ENCODE assay signal across 16 mouse cellular contexts in the genomic region with DNA sequence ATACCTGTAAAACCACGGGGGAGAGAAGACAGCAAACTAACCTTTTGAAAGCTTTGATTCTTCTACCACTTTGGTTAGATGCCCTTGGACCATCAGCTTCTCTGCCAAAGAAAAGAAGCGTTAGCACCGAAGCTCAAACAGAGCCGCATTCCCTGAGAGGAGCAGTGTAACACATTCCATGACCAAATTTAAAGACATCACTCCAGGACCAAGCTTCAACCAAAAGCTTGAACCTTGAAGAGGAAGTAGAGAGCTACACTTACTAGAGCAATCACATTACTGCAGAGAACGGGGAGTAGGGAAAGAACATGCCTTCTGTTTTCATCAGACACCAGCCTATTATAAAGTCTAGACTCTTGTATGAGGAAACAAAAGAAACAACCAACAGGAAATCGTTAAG.
DNase-seq lines count a peak whose midpoint lies in the region; ATAC-seq and TF ChIP-seq lines count a peak whose summit lies in the region.
"Had no signal": no experiment of that assay in that cellular context is flagged by ENCODE, and none has a peak within 500 bp of the region (broad histone marks: within the 10 kb centered on the region; RNA-seq: fewer than 3 reads in every experiment).

No protein-coding gene starts in this region.

- peak overlapping the region; percentile 11; the same call in 1 of the 2 replicates for H3K9ac ChIP-seq in heart, adult 2 months (ENCODE audit: low read depth, low read length)
- H3K9ac ChIP-seq in liver, postnatal 0 days (replicated peaks), result no peak overlapping the region
- no peak overlapping the region for H3K9ac ChIP-seq in intestine, embryonic 16.5 days (ENCODE audit: low read depth, low read length)
- H3K9ac ChIP-seq in neural tube, embryonic 15.5 days (replicated peaks), result no peak overlapping the region
- H3K9ac ChIP-seq: limb, embryonic 15.5 days; neural tube, embryonic 12.5 days had no signal

- peak overlapping the region; percentile 52 for H3K4me3 ChIP-seq in heart, adult 2 months
- H3K4me3 ChIP-seq in liver, postnatal 0 days (ENCODE audit: low read depth, low read length), result no peak overlapping the region
- no peak overlapping the region for H3K4me3 ChIP-seq in brown adipose tissue, adult 24 weeks (ENCODE audit: insufficient read depth, low read depth, low read length)
- H3K4me3 ChIP-seq in intestine, embryonic 16.5 days (ENCODE audit: low read length), result 0 out of 2 replicates have a peak overlapping the region, but pooled peaks have one; percentile 11
- no peak overlapping the region for H3K4me3 ChIP-seq in neural tube, embryonic 15.5 days (replicated peaks)
- H3K4me3 ChIP-seq: limb, embryonic 15.5 days; neural tube, embryonic 12.5 days had no signal

- peak; percentile 41; the same call in 1 of the 2 replicates for TF ChIP-seq POLR2A in heart, adult 2 months (IDR thresholded peaks at IDR 0.05; ENCODE audit: insufficient read depth, low read depth, low read length)

- no peaks in the 10 kb centered on the region for H3K9me3 ChIP-seq in liver, postnatal 0 days (ENCODE audit: low read length)
- H3K9me3 ChIP-seq in intestine, embryonic 16.5 days (ENCODE audit: control insufficient read depth, low read length), result no peaks in the 10 kb centered on the region
- no peaks in the 10 kb centered on the region for H3K9me3 ChIP-seq in neural tube, embryonic 15.5 days (replicated peaks)
- H3K9me3 ChIP-seq: limb, embryonic 15.5 days; neural tube, embryonic 12.5 days had no signal

- WGBS in heart, adult 2 months, result 34% methylated on average over 6 of the region's 6 CpGs
- 67% methylated on average over 6 of the region's 6 CpGs for WGBS in liver, postnatal 0 days (ENCODE audit: insufficient replicate concordance)
- 69% methylated on average over 6 of the region's 6 CpGs for WGBS in intestine, embryonic 16.5 days
- WGBS in neural tube, embryonic 15.5 days, result 76% methylated on average over 6 of the region's 6 CpGs

- no peaks in the 10 kb centered on the region for H3K27me3 ChIP-seq in heart, adult 2 months (ENCODE audit: control insufficient read depth, insufficient read depth, low read length)
- H3K27me3 ChIP-seq in liver, postnatal 0 days (ENCODE audit: insufficient read depth, low read length), result no peaks in the 10 kb centered on the region
- no peaks in the 10 kb centered on the region for H3K27me3 ChIP-seq in intestine, embryonic 16.5 days (replicated peaks; ENCODE audit: control insufficient read depth, insufficient read depth, low read length)
- H3K27me3 ChIP-seq in neural tube, embryonic 15.5 days (replicated peaks), result no peaks in the 10 kb centered on the region
- H3K27me3 ChIP-seq: limb, embryonic 15.5 days; neural tube, embryonic 12.5 days had no signal

- TF ChIP-seq EP300 in heart, adult 2 months (IDR thresholded peaks at IDR 0.05; ENCODE audit: insufficient read depth, low read depth, low read length), result no peak
- TF ChIP-seq EP300 in liver, postnatal 0 days (IDR thresholded peaks at IDR 0.05; ENCODE audit: low read depth), result no peak

- no peak for ATAC-seq in liver, postnatal 0 days
- 0 out of 2 replicates have a peak, but pooled peaks have one; percentile 36 for ATAC-seq in intestine, embryonic 16.5 days
- ATAC-seq in neural tube, embryonic 15.5 days (ENCODE audit: low FRiP score), result no peak

- TF ChIP-seq CTCF in heart, adult 2 months (IDR thresholded peaks at IDR 0.05), result no peak
- TF ChIP-seq CTCF in liver, postnatal 0 days (IDR thresholded peaks at IDR 0.05; ENCODE audit: low read depth), result no peak

- no peak for DNase-seq in heart, adult 2 months
- DNase-seq in heart, postnatal 25 days (ENCODE audit: low spot score), result no peak
- no peak for DNase-seq in liver, postnatal 0 days
- no peak for DNase-seq in liver
- no peak for DNase-seq in left cerebral cortex, adult 9 months (ENCODE audit: low spot score in 2 of 2)
- DNase-seq: adrenal gland, postnatal 10 days; B cell, adult 2 months; cerebellum, postnatal 14 days; kidney, postnatal 25 days; retina, postnatal 1 day; spleen, adult 18-20 months had no signal

- H3K36me3 ChIP-seq in heart, adult 2 months (ENCODE audit: control insufficient read depth, insufficient read depth, low read length), result peaks cover 26% of the 10 kb centered on the region
- peaks cover 7% of the 10 kb centered on the region; the same call in 1 of the 2 replicates for H3K36me3 ChIP-seq in liver, postnatal 0 days (replicated peaks; ENCODE audit: insufficient read depth, low read length)
- H3K36me3 ChIP-seq in intestine, embryonic 16.5 days (ENCODE audit: control insufficient read depth, insufficient read depth, low read length), result no peaks in the 10 kb centered on the region
- H3K36me3 ChIP-seq in neural tube, embryonic 15.5 days, result peaks cover 8% of the 10 kb centered on the region; the same call in 1 of the 2 replicates

- H3K4me1 ChIP-seq in heart, adult 2 months (ENCODE audit: control insufficient read depth, insufficient read depth, low read length), result no peaks in the 10 kb centered on the region; the same call in none of the 2 replicates
- H3K4me1 ChIP-seq in liver, postnatal 0 days (ENCODE audit: insufficient read depth), result no peaks in the 10 kb centered on the region
- peaks cover 2% of the 10 kb centered on the region; the same call in 1 of the 2 replicates for H3K4me1 ChIP-seq in brown adipose tissue, adult 24 weeks (ENCODE audit: control insufficient read depth, insufficient read depth, insufficient read length, low read length)
- H3K4me1 ChIP-seq in intestine, embryonic 16.5 days (ENCODE audit: control insufficient read depth, insufficient read depth, low read length), result peaks cover 4% of the 10 kb centered on the region; the same call in 1 of the 2 replicates
- no peaks in the 10 kb centered on the region for H3K4me1 ChIP-seq in neural tube, embryonic 15.5 days
- H3K4me1 ChIP-seq: limb, embryonic 15.5 days; neural tube, embryonic 12.5 days had no signal

- no peak overlapping the region for H3K4me2 ChIP-seq in liver, postnatal 0 days (ENCODE audit: low read depth, low read length)
- H3K4me2 ChIP-seq in intestine, embryonic 16.5 days (ENCODE audit: low read depth, low read length), result no peak overlapping the region
- H3K4me2 ChIP-seq in neural tube, embryonic 15.5 days, result no peak overlapping the region
- H3K4me2 ChIP-seq: limb, embryonic 15.5 days; neural tube, embryonic 12.5 days had no signal

- intact Hi-C loops in heart, adult 2 months (cut with DNase I), result no loop called here
- intact Hi-C loops in heart, postnatal 25 days (cut with DNase I), result no loop called here

- peak overlapping the region; percentile 93 for H3K27ac ChIP-seq in heart, adult 2 months
- H3K27ac ChIP-seq in liver, postnatal 0 days (ENCODE audit: low read depth), result peak overlapping the region; percentile 44; the same call in 1 of the 2 replicates
- H3K27ac ChIP-seq in brown adipose tissue, adult 24 weeks (replicated peaks; ENCODE audit: low read depth, low read length), result peak overlapping the region; percentile 27; the same call in 1 of the 2 replicates
- peak overlapping the region; percentile 57 for H3K27ac ChIP-seq in intestine, embryonic 16.5 days (ENCODE audit: low read length)
- no peak overlapping the region for H3K27ac ChIP-seq in neural tube, embryonic 15.5 days (replicated peaks)
- H3K27ac ChIP-seq: limb, embryonic 15.5 days; neural tube, embryonic 12.5 days had no signal

- no peaks in the 10 kb centered on the region for H3K79me2 ChIP-seq in heart, adult 2 months (replicated peaks; ENCODE audit: control insufficient read depth, insufficient read depth, low read length)

Comparison
In these comparisons a context has a peak if more than half of its experiments do, and no peak if none do; other contexts are left out.
1. H3K4me3 ChIP-seq: peak in heart, adult 2 months (single experiment) and intestine, embryonic 16.5 days (single experiment); none in liver, postnatal 0 days (single experiment), brown adipose tissue, adult 24 weeks (single experiment) and neural tube, embryonic 15.5 days (single experiment).